Mouse (Mus musculus) bone marrow, adult 2 months (tissue): ENCODE measurements around the gene Tecr.

Experiments used
- CTCF ChIP-seq: fragments of 200-500 bp; IDR thresholded peaks from 2 replicates; pipeline ENCODE4 v1.5.1; 2011; ENCODE audit warnings: low read length, control low read depth; ENCODE audit not compliant: control insufficient read depth, insufficient read depth
- POLR2A ChIP-seq: fragments of 200-500 bp; IDR thresholded peaks from 2 replicates; pipeline ENCODE4 v1.6.1; 2011; ENCODE audit warnings: low read depth, mild to moderate bottlenecking, control low read depth, low read length, borderline replicate concordance; ENCODE audit not compliant: control insufficient read depth

DNA sequence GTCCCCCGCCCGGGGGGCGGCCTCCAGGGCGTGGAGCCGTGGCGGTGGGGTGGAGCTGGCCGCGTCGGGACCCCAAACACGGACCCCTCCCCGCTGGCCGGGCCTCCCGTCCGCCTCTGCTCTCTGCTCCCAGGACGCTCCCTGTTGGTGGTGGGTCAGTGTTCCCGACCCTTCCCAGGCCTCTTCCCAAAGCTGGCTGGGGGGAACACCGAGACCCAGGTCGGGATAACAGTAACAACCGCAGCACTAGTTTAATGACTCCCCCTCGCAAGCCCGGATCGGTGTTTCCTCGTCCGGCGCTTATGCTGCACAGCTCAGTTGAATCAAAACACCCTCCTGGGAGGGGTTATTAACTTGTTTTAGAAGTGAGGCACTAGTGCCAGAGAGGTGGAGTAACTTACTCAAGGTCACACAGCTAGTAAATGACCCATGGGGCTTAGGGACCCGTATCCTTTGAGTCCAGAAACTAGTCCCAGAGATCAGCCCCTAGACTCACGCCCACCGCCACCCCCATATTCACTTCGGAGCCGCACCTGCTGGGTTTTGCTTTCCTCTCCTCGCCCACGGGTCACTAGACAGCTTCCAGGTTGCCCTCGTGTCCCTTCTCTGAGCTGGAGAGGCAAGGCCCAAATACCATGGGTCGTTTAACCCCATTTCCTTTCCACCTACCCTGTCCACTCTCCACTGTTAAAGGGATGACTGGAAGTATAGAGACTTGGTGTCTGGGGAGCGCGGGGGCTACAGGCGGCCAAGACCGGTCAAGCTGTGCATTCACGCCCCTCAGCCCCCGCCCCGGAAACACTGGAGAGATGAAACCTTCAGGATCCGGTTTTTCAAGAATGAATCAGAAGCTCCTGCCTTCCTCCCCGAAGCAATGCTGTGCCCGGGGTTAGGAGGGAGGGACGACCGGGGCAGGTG is 45.2 kb upstream of the Tecr start:
- no peak for TF ChIP-seq CTCF
- no peak for TF ChIP-seq POLR2A
